ENCODE assay signal across 10 mouse cellular contexts in genomic region chr5:139358653-139359052, GRCm38 (mm10). TPM values are rescaled to one million over a fixed set of nuclear protein-coding genes. Genes with fewer than 3 reads are reported as not detected.
A peak's percentile ranks its signal among the peaks of the same experiment; 100 is the strongest.
DNase-seq lines count a peak whose midpoint lies in the region; ATAC-seq and TF ChIP-seq lines count a peak whose summit lies in the region.
"Had no signal": no experiment of that assay in that cellular context is flagged by ENCODE, and none has a peak within 500 bp of the region (broad histone marks: within the 10 kb centered on the region; RNA-seq: fewer than 3 reads in every experiment).

No protein-coding gene starts in this region.

- peaks cover 23% of the 10 kb centered on the region for H3K36me3 ChIP-seq in embryonic facial prominence, embryonic 10.5 days (replicated peaks)

- peak; percentile 78 for TF ChIP-seq CTCF in lung, adult 2 months (IDR thresholded peaks at IDR 0.05; ENCODE audit: insufficient read depth, low read length)

- no peaks in the 10 kb centered on the region for H3K9me3 ChIP-seq in embryonic facial prominence, embryonic 10.5 days
- H3K9me3 ChIP-seq: G1E had no signal

- no peak overlapping the region for H3K4me3 ChIP-seq in lung, adult 2 months (replicated peaks; ENCODE audit: extremely low read depth, low read depth, low read length)
- H3K4me3 ChIP-seq in embryonic facial prominence, embryonic 10.5 days = no peak overlapping the region

- no peaks in the 10 kb centered on the region for H3K4me1 ChIP-seq in lung, adult 2 months (ENCODE audit: control insufficient read depth, insufficient read depth, low read length)
- peaks cover 12% of the 10 kb centered on the region for H3K4me1 ChIP-seq in embryonic facial prominence, embryonic 10.5 days

- DNase-seq in cerebellum, adult 9-10 months = no peak
- DNase-seq in lung, adult 2 months = no peak
- DNase-seq in lung, adult 18-20 months = no peak
- DNase-seq in embryonic facial prominence, embryonic 10.5 days (ENCODE audit: low spot score) = peak; percentile 33
- DNase-seq in kidney, postnatal 36 days = peak; percentile 72 to 81
- peak; percentile 64 for DNase-seq in testis, postnatal 14 days (ENCODE audit: low spot score)
- DNase-seq in urinary bladder, adult 2 months (ENCODE audit: low spot score) = no peak

- H3K27ac ChIP-seq in embryonic facial prominence, embryonic 10.5 days (replicated peaks) = no peak overlapping the region

- ATAC-seq in cerebellum, adult (ENCODE audit: insufficient number of reproducible peaks, low FRiP score, low TSS enrichment) = 0 out of 2 replicates have a peak, but pooled peaks have one; percentile 32

- no peak for TF ChIP-seq POLR2A in lung, adult 2 months (IDR thresholded peaks at IDR 0.05; ENCODE audit: borderline replicate concordance, extremely low read depth, low read depth, low read length)

- WGBS in lung, adult 2 months = 75% methylated on average over 2 of the region's 2 CpGs
- 76% methylated on average over 2 of the region's 2 CpGs for WGBS in embryonic facial prominence, embryonic 10.5 days

- H3K27me3 ChIP-seq in embryonic facial prominence, embryonic 10.5 days (replicated peaks; ENCODE audit: low read depth, poor library complexity, severe bottlenecking) = no peaks in the 10 kb centered on the region

RNA-seq across cellular contexts. Expression of gene Cyp2w1, which starts 6.2 kb away (rescaled TPM):
- 0.33 TPM in 1 of 2 replicates, not detected in the other for polyA plus RNA-seq in lung, adult 2 months (2012; rRNA removed)
- not detected in 2 replicates for polyA plus RNA-seq in embryonic facial prominence, embryonic 10.5 days (2016; fragmentation: Nextera tagmentation; extraction: Ambion mirVana)
- not detected in 2 replicates for polyA plus RNA-seq in urinary bladder, adult 2 months (2012; rRNA removed)
- polyA plus RNA-seq: G1E; neural tube, embryonic 14.5 days had no signal

RNA-seq across cellular contexts. Expression of gene Cox19, which starts 7.4 kb away (rescaled TPM):
- 51.7 and 61.9 TPM in 2 replicates for polyA plus RNA-seq in lung, adult 2 months (2012; rRNA removed)
- polyA plus RNA-seq in embryonic facial prominence, embryonic 10.5 days (2016; fragmentation: Nextera tagmentation; extraction: Ambion mirVana) = 116 and 122 TPM in 2 replicates
- polyA plus RNA-seq in urinary bladder, adult 2 months (2012; rRNA removed) = 45.3 and 52.4 TPM in 2 replicates

RNA-seq across cellular contexts. Expression of gene Gpr146, which starts 18.8 kb away (rescaled TPM):
- polyA plus RNA-seq in lung, adult 2 months (2012; rRNA removed) = 75.7 and 93.4 TPM in 2 replicates
- polyA plus RNA-seq in embryonic facial prominence, embryonic 10.5 days (2016; fragmentation: Nextera tagmentation; extraction: Ambion mirVana) = 1.7 and 2.5 TPM in 2 replicates
- polyA plus RNA-seq in urinary bladder, adult 2 months (2012; rRNA removed) = 16.4 and 22.2 TPM in 2 replicates

RNA-seq across cellular contexts. Expression of gene Adap1, which starts 33.2 kb away (rescaled TPM):
- polyA plus RNA-seq in lung, adult 2 months (2012; rRNA removed) = 12.1 and 13.8 TPM in 2 replicates
- polyA plus RNA-seq in embryonic facial prominence, embryonic 10.5 days (2016; fragmentation: Nextera tagmentation; extraction: Ambion mirVana) = 0.51 and 0.54 TPM in 2 replicates
- polyA plus RNA-seq in urinary bladder, adult 2 months (2012; rRNA removed) = 45.4 and 46.6 TPM in 2 replicates

RNA-seq across cellular contexts. Expression of gene C130050O18Rik, which starts 46.4 kb away (rescaled TPM):
- 7.2 and 9.0 TPM in 2 replicates for polyA plus RNA-seq in lung, adult 2 months (2012; rRNA removed)
- polyA plus RNA-seq in embryonic facial prominence, embryonic 10.5 days (2016; fragmentation: Nextera tagmentation; extraction: Ambion mirVana) = 0.16 and 0.26 TPM in 2 replicates
- 0.65 and 0.96 TPM in 2 replicates for polyA plus RNA-seq in urinary bladder, adult 2 months (2012; rRNA removed)

Comparison
In these comparisons a context has a peak if more than half of its experiments do, and no peak if none do; other contexts are left out.
1. DNase-seq: peak in embryonic facial prominence, embryonic 10.5 days (single experiment), kidney, postnatal 36 days (2 of 2) and testis, postnatal 14 days (single experiment); none in cerebellum, adult 9-10 months (single experiment), lung, adult 2 months (single experiment), lung, adult 18-20 months (0 of 2) and urinary bladder, adult 2 months (single experiment).